Mouse (Mus musculus) liver, embryonic 16.5 days (tissue): ENCODE results near the gene Lemd1. TPM values are rescaled to one million over a fixed set of nuclear protein-coding genes. Genes with fewer than 3 reads are reported as not detected.
A peak's percentile ranks its signal among the peaks of the same experiment; 100 is the strongest.

Source experiments
- ATAC-seq: fragments of 200-750 bp; cut with Nextera tagmentation; 2 replicates; pipeline ENCODE4 v1.8.0; 2017; ENCODE audit warnings: low read depth, mild to moderate bottlenecking, moderate number of reproducible peaks, moderate library complexity
- H3K27ac ChIP-seq: fragments of 300-500 bp; sonication (generic); 2 replicates; pipeline ENCODE4 v1.5.1; 2014; ENCODE audit warnings: mild to moderate bottlenecking, low read length
- H3K27me3 ChIP-seq: fragments of 300-500 bp; sonication (generic); 2 replicates; pipeline ENCODE4 v1.6.1; 2014; ENCODE audit warnings: low read depth, low read length, mixed read lengths; ENCODE audit not compliant: control insufficient read depth, insufficient read depth
- H3K36me3 ChIP-seq: fragments of 300-500 bp; sonication (generic); 2 replicates; pipeline ENCODE4 v1.6.1; 2014; ENCODE audit warnings: mild to moderate bottlenecking; ENCODE audit not compliant: control insufficient read depth, insufficient read depth
- H3K4me1 ChIP-seq: fragments of 300-500 bp; sonication (generic); 2 replicates; pipeline ENCODE4 v1.6.1; 2014; ENCODE audit warnings: low read depth, low read length, mixed read lengths; ENCODE audit not compliant: control insufficient read depth
- H3K4me2 ChIP-seq: fragments of 300-500 bp; sonication (generic); 2 replicates; pipeline ENCODE4 v1.6.1; 2014; ENCODE audit warnings: low read depth, low read length, mixed read lengths
- H3K4me3 ChIP-seq: fragments of 300-500 bp; sonication (generic); 2 replicates; pipeline ENCODE4 v1.5.1; 2014; ENCODE audit warnings: low read depth, mild to moderate bottlenecking, low read length
- H3K9ac ChIP-seq: fragments of 300-500 bp; sonication (generic); 2 replicates; pipeline ENCODE4 v1.6.1; 2014; ENCODE audit warnings: low read depth, low read length
- H3K9me3 ChIP-seq: fragments of 300-500 bp; sonication (generic); replicated peaks from 2 replicates; pipeline ENCODE4 v1.6.1; 2016; ENCODE audit warnings: low read length; ENCODE audit not compliant: control insufficient read depth
- WGBS: fragments of 180-500 bp; shearing (Covaris S2); extraction: QIAGEN DNeasy Blood & Tissue Kit; methylation state at CpG from one replicate; pipeline ENCODE4 v1.1.7; 2014; ENCODE audit not compliant: insufficient replicate concordance; 5-methylcytosine and 5-hydroxymethylcytosine counted together
- polyA plus RNA-seq: library from polyadenylated mRNA; unstranded; fragments of >200 nt; fragmentation: Nextera tagmentation; extraction: Ambion mirVana; gene quantifications from 2 replicates; pipeline ENCODE4 v1.2.1, GENCODE M21; 2015

Lemd1 gene
- polyA plus RNA-seq, 1 experiment from 2014 or later, result not detected

GRCm38 (mm10) chr1:132246137-132246536 lies 54.9 kb downstream of the Lemd1 start:
- H3K27ac ChIP-seq, result no peak overlapping the region
- H3K4me1 ChIP-seq, result peaks cover 17% of the 10 kb centered on the region
- peak; percentile 67 for ATAC-seq
- no peaks in the 10 kb centered on the region for H3K36me3 ChIP-seq
- no peak overlapping the region for H3K9ac ChIP-seq
- WGBS, result 21% methylated on average over 6 of the region's 6 CpGs
- no peak overlapping the region for H3K4me2 ChIP-seq
- H3K27me3 ChIP-seq, result no peaks in the 10 kb centered on the region
- H3K4me3 ChIP-seq, result no peak overlapping the region
- H3K9me3 ChIP-seq, result no peaks in the 10 kb centered on the region

- ATAC-seq, result no peak
- Histone ChIP-seq H3K27me3 (no peaks in the 10 kb centered on the region), H3K27ac (no peak overlapping the region), H3K4me1 (peaks cover 17% of the 10 kb centered on the region), H3K9ac (no peak overlapping the region), H3K4me3 (no peak overlapping the region), H3K9me3 (no peaks in the 10 kb centered on the region), H3K36me3 (no peaks in the 10 kb centered on the region), H3K4me2 (no peak overlapping the region)
- 71% methylated on average over 4 of the region's 4 CpGs for WGBS
Measured at GRCm38 (mm10) chr1:132246641-132247040, 55.4 kb downstream of the Lemd1 start.

- Histone ChIP-seq H3K4me1 (no peaks in the 10 kb centered on the region), H3K4me2 (no peak overlapping the region)
- whole genome bisulfite sequencing, result 64% methylated on average over 6 of the region's 6 CpGs
Measured at GRCm38 (mm10) chr1:132254467-132254866, 63.2 kb downstream of the Lemd1 start.

GRCm38 (mm10) chr1:132260331-132260730 lies 69.1 kb downstream of the Lemd1 start:
- peaks cover 16% of the 10 kb centered on the region for H3K4me1 ChIP-seq
- no peaks in the 10 kb centered on the region for H3K9me3 ChIP-seq
- WGBS, result 70% methylated on average over 1 of the region's 1 CpGs
- H3K4me2 ChIP-seq, result no peak overlapping the region
- H3K36me3 ChIP-seq, result no peaks in the 10 kb centered on the region
- no peak overlapping the region for H3K9ac ChIP-seq
- H3K4me3 ChIP-seq, result no peak overlapping the region
- no peak for ATAC-seq
- H3K27ac ChIP-seq, result no peak overlapping the region
- H3K27me3 ChIP-seq, result no peaks in the 10 kb centered on the region

More at GRCm38 (mm10) chr1:132254467-132254866, 63.2 kb downstream of the Lemd1 start:
- Histone ChIP-seq H3K27ac (no peak overlapping the region), H3K9me3 (no peaks in the 10 kb centered on the region), H3K9ac (no peak overlapping the region), H3K27me3 (no peaks in the 10 kb centered on the region), H3K4me3 (no peak overlapping the region), H3K36me3 (no peaks in the 10 kb centered on the region)
- no peak for ATAC-seq

- no peaks in the 10 kb centered on the region for H3K36me3 ChIP-seq
- no peak overlapping the region for H3K4me3 ChIP-seq
- H3K9ac ChIP-seq, result no peak overlapping the region
- no peaks in the 10 kb centered on the region for H3K27me3 ChIP-seq
- H3K4me2 ChIP-seq, result no peak overlapping the region
- H3K4me1 ChIP-seq, result peaks cover 17% of the 10 kb centered on the region
- H3K9me3 ChIP-seq, result no peaks in the 10 kb centered on the region
- ATAC-seq, result no peak
- 43% methylated on average over 5 of the region's 5 CpGs for WGBS
- no peak overlapping the region for H3K27ac ChIP-seq
Measured at GRCm38 (mm10) chr1:132261058-132261457, 69.8 kb downstream of the Lemd1 start.

- whole genome bisulfite sequencing, result 85% methylated on average over 4 of the region's 4 CpGs
- no peak overlapping the region for H3K9ac ChIP-seq
- no peaks in the 10 kb centered on the region for H3K36me3 ChIP-seq
- H3K9me3 ChIP-seq, result no peaks in the 10 kb centered on the region
- H3K27ac ChIP-seq, result no peak overlapping the region
- H3K27me3 ChIP-seq, result no peaks in the 10 kb centered on the region
- no peak overlapping the region for H3K4me2 ChIP-seq
- H3K4me1 ChIP-seq, result peaks cover 17% of the 10 kb centered on the region
- ATAC-seq, result no peak
- no peak overlapping the region for H3K4me3 ChIP-seq
Measured at GRCm38 (mm10) chr1:132263618-132264017, 72.4 kb downstream of the Lemd1 start.

- peak; percentile 95 for ATAC-seq
- Histone ChIP-seq H3K36me3 (no peaks in the 10 kb centered on the region), H3K9ac (no peak overlapping the region), H3K4me3 (no peak overlapping the region), H3K4me1 (peaks cover 17% of the 10 kb centered on the region), H3K27ac (no peak overlapping the region), H3K4me2 (0 out of 2 replicates have a peak overlapping the region, but pooled peaks have one; percentile 13), H3K27me3 (no peaks in the 10 kb centered on the region), H3K9me3 (no peaks in the 10 kb centered on the region)
- WGBS, result 31% methylated on average over 7 of the region's 7 CpGs
Measured at GRCm38 (mm10) chr1:132264577-132264976, 73.3 kb downstream of the Lemd1 start.

- H3K4me1 ChIP-seq, result peaks cover 17% of the 10 kb centered on the region
- ATAC-seq, result no peak
- no peaks in the 10 kb centered on the region for H3K27me3 ChIP-seq
- WGBS, result 67% methylated on average over 8 of the region's 8 CpGs
- no peaks in the 10 kb centered on the region for H3K9me3 ChIP-seq
- H3K9ac ChIP-seq, result no peak overlapping the region
- H3K36me3 ChIP-seq, result no peaks in the 10 kb centered on the region
- H3K27ac ChIP-seq, result no peak overlapping the region
- H3K4me3 ChIP-seq, result no peak overlapping the region
- H3K4me2 ChIP-seq, result no peak overlapping the region
Measured at GRCm38 (mm10) chr1:132265211-132265859, 74.1 kb downstream of the Lemd1 start.

GRCm38 (mm10) chr1:132265936-132266335 lies 74.7 kb downstream of the Lemd1 start:
- no peak for ATAC-seq
- Histone ChIP-seq H3K9ac (no peak overlapping the region), H3K27ac (no peak overlapping the region), H3K4me1 (peaks cover 17% of the 10 kb centered on the region), H3K9me3 (no peaks in the 10 kb centered on the region), H3K27me3 (no peaks in the 10 kb centered on the region), H3K36me3 (no peaks in the 10 kb centered on the region), H3K4me2 (no peak overlapping the region), H3K4me3 (no peak overlapping the region)
- 73% methylated on average over 10 of the region's 10 CpGs for WGBS
